Mouse (Mus musculus): Measurements from ENCODE around the gene Rnase1.

DNA sequence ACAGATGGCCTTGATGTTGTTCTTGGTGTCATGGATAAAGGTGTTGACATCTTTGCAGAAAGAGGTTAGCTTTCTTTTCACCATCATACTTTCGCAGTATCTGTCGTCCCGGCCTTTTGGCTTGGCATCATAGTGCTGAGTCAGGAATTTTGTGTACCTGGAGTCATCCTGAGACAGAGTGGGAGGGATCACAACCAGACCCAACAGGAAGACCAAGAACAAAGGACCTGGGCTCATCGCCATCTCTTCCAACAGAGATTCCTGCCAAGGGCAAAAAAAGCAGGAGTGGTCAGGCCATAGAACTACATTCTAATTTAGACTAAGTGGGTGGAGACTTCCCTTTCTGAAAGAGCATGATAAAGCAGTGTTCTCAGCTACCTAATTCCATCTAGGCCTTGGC lies 49.1 kb upstream of the Rnase1 start:
- TF ChIP-seq ZC3H11A (IDR thresholded peaks at IDR 0.05; ENCODE audit: borderline replicate concordance, low read depth, low read length) (no peak), ZNF384 (IDR thresholded peaks at IDR 0.05; ENCODE audit: low read depth, low read length) (no peak), MAFK (IDR thresholded peaks at IDR 0.05; ENCODE audit: insufficient read depth, low read depth, low read length) (peak; percentile 98), HCFC1 (IDR thresholded peaks at IDR 0.05; ENCODE audit: borderline replicate concordance, insufficient read depth, low read length) (no peak)

Data from ES-E14 (cell line).